Mouse (Mus musculus): ENCODE measurements around the gene Kif5a. TPM values are rescaled to one million over a fixed set of nuclear protein-coding genes. Genes with fewer than 3 reads are reported as not detected.
A peak's percentile ranks its signal among the peaks of the same experiment; 100 is the strongest.

Gene Kif5a
- polyA plus RNA-seq, 1 experiment, result 0.14 TPM

GRCm38 (mm10) chr10:127266112-127267091 is 3.3 kb upstream of the Kif5a start, which contains the start of gene Dctn2:
Dctn2 (plus strand) TSS chr10:127266368.
- H3K79me2 ChIP-seq (ENCODE audit: control insufficient read depth, insufficient read depth), result peaks cover 35% of the 10 kb centered on the region
- peak within 1 kb of the TSS; percentile 60 for H3K4me3 ChIP-seq
- H3ac ChIP-seq (ENCODE audit: control insufficient read depth, insufficient read length), result peak within 1 kb of the TSS; percentile 61
- H3K36me3 ChIP-seq (ENCODE audit: control insufficient read depth, insufficient read depth), result no peaks in the 10 kb centered on the region
- H3K27me3 ChIP-seq (ENCODE audit: control insufficient read depth, insufficient read depth, insufficient read length), result peaks cover 17% of the 10 kb centered on the region
- peak within 1 kb of the TSS; percentile 85 for H3K4me2 ChIP-seq (ENCODE audit: low read depth)
- TF ChIP-seq SRF (IDR thresholded peaks at IDR 0.05; ENCODE audit: control insufficient read depth, insufficient read length, low read depth) (peak; percentile 66), TCF12 (IDR thresholded peaks at IDR 0.05; ENCODE audit: insufficient read depth, poor library complexity, severe bottlenecking) (no peak), E2F4 (IDR thresholded peaks at IDR 0.05; ENCODE audit: insufficient read depth) (no peak), POLR2A (IDR thresholded peaks at IDR 0.05; ENCODE audit: insufficient read length, low read depth) (peak; percentile 81), POLR2AphosphoS2 (IDR thresholded peaks at IDR 0.05; ENCODE audit: insufficient read length, low read depth) (peak; percentile 84), USF1 (IDR thresholded peaks at IDR 0.05; ENCODE audit: low read depth) (no peak), MAX (IDR thresholded peaks at IDR 0.05; ENCODE audit: low read depth) (no peak), MYOD1 (IDR thresholded peaks at IDR 0.05; ENCODE audit: control insufficient read depth in 1 of 3, insufficient read length in 2 of 3, low read depth in 2 of 3) (no peak), MYOG (IDR thresholded peaks at IDR 0.05; ENCODE audit: control insufficient read depth in 1 of 3, insufficient read depth in 1 of 3, insufficient read length in 2 of 3, low read depth in 2 of 3) (no peak), TCF3 (IDR thresholded peaks at IDR 0.05; ENCODE audit: insufficient read length, low read depth) (no peak)

- H3K27me3 ChIP-seq (ENCODE audit: control insufficient read depth, insufficient read depth, insufficient read length), result peaks cover 17% of the 10 kb centered on the region
- TF ChIP-seq TCF3 (IDR thresholded peaks at IDR 0.05; ENCODE audit: insufficient read length, low read depth) (no peak), MYOD1 (IDR thresholded peaks at IDR 0.05; ENCODE audit: control insufficient read depth in 1 of 3, insufficient read length in 2 of 3, low read depth in 2 of 3) (no peak), USF1 (IDR thresholded peaks at IDR 0.05; ENCODE audit: low read depth) (peak; percentile 65), POLR2A (IDR thresholded peaks at IDR 0.05; ENCODE audit: insufficient read length, low read depth) (no peak), TCF12 (IDR thresholded peaks at IDR 0.05; ENCODE audit: insufficient read depth, poor library complexity, severe bottlenecking) (no peak), POLR2AphosphoS2 (IDR thresholded peaks at IDR 0.05; ENCODE audit: insufficient read length, low read depth) (no peak), E2F4 (IDR thresholded peaks at IDR 0.05; ENCODE audit: insufficient read depth) (no peak)
- H3K4me3 ChIP-seq, result peak overlapping the region; percentile 60
- no peaks in the 10 kb centered on the region for H3K36me3 ChIP-seq (ENCODE audit: control insufficient read depth, insufficient read depth)
- H3ac ChIP-seq (ENCODE audit: control insufficient read depth, insufficient read length), result peak overlapping the region; percentile 61
- peaks cover 35% of the 10 kb centered on the region for H3K79me2 ChIP-seq (ENCODE audit: control insufficient read depth, insufficient read depth)
- H3K4me2 ChIP-seq (ENCODE audit: low read depth), result peak overlapping the region; percentile 78
Observed at GRCm38 (mm10) chr10:127265727-127266111, 2.6 kb upstream of the Kif5a start.

GRCm38 (mm10) chr10:127264971-127265370 is 1.8 kb upstream of the Kif5a start:
- H3K36me3 ChIP-seq (ENCODE audit: control insufficient read depth, insufficient read depth), result no peaks in the 10 kb centered on the region
- H3ac ChIP-seq (ENCODE audit: control insufficient read depth, insufficient read length), result no peak overlapping the region
- H3K4me3 ChIP-seq, result no peak overlapping the region
- no peak overlapping the region for H3K4me2 ChIP-seq (ENCODE audit: low read depth)
- H3K27me3 ChIP-seq (ENCODE audit: control insufficient read depth, insufficient read depth, insufficient read length), result peaks cover 21% of the 10 kb centered on the region
- peaks cover 35% of the 10 kb centered on the region for H3K79me2 ChIP-seq (ENCODE audit: control insufficient read depth, insufficient read depth)
- TF ChIP-seq MAX (IDR thresholded peaks at IDR 0.05; ENCODE audit: low read depth), result no peak
- no peak for TF ChIP-seq POLR2AphosphoS2 (IDR thresholded peaks at IDR 0.05; ENCODE audit: insufficient read length, low read depth)
- TF ChIP-seq E2F4 (IDR thresholded peaks at IDR 0.05; ENCODE audit: insufficient read depth), result no peak
- TF ChIP-seq TCF3 (IDR thresholded peaks at IDR 0.05; ENCODE audit: insufficient read length, low read depth), result no peak
- no peak for TF ChIP-seq CEBPB (IDR thresholded peaks at IDR 0.05; ENCODE audit: insufficient read depth, poor library complexity, severe bottlenecking)
- TF ChIP-seq TCF12 (IDR thresholded peaks at IDR 0.05; ENCODE audit: insufficient read depth, poor library complexity, severe bottlenecking), result no peak

GRCm38 (mm10) chr10:127264336-127264735 is 1.2 kb upstream of the Kif5a start:
- peaks cover 24% of the 10 kb centered on the region for H3K27me3 ChIP-seq (ENCODE audit: control insufficient read depth, insufficient read depth, insufficient read length)
- 0 out of 2 replicates have a peak, but pooled peaks have one; percentile 13 for TF ChIP-seq CEBPB (IDR thresholded peaks at IDR 0.05; ENCODE audit: insufficient read depth, poor library complexity, severe bottlenecking)
- no peak for TF ChIP-seq SRF (IDR thresholded peaks at IDR 0.05; ENCODE audit: control insufficient read depth, insufficient read length, low read depth)
- peaks cover 31% of the 10 kb centered on the region for H3K79me2 ChIP-seq (ENCODE audit: control insufficient read depth, insufficient read depth)
- H3K4me3 ChIP-seq, result no peak overlapping the region
- H3ac ChIP-seq (ENCODE audit: control insufficient read depth, insufficient read length), result no peak overlapping the region
- H3K4me2 ChIP-seq (ENCODE audit: low read depth), result no peak overlapping the region
- H3K36me3 ChIP-seq (ENCODE audit: control insufficient read depth, insufficient read depth), result no peaks in the 10 kb centered on the region

GRCm38 (mm10) chr10:127263631-127264030 is 483 bp upstream of the Kif5a start:
- no peak overlapping the region for H3ac ChIP-seq (ENCODE audit: control insufficient read depth, insufficient read length)
- H3K4me3 ChIP-seq, result no peak overlapping the region
- peaks cover 24% of the 10 kb centered on the region for H3K79me2 ChIP-seq (ENCODE audit: control insufficient read depth, insufficient read depth)
- H3K36me3 ChIP-seq (ENCODE audit: control insufficient read depth, insufficient read depth), result no peaks in the 10 kb centered on the region
- H3K4me2 ChIP-seq (ENCODE audit: low read depth), result no peak overlapping the region
- TF ChIP-seq TCF12 (IDR thresholded peaks at IDR 0.05; ENCODE audit: insufficient read depth, poor library complexity, severe bottlenecking), result no peak
- TF ChIP-seq REST (IDR thresholded peaks at IDR 0.05; ENCODE audit: insufficient read depth, insufficient read length), result no peak
- no peak for TF ChIP-seq SRF (IDR thresholded peaks at IDR 0.05; ENCODE audit: control insufficient read depth, insufficient read length, low read depth)
- TF ChIP-seq POLR2AphosphoS2 (IDR thresholded peaks at IDR 0.05; ENCODE audit: insufficient read length, low read depth), result no peak
- no peak for TF ChIP-seq CEBPB (IDR thresholded peaks at IDR 0.05; ENCODE audit: insufficient read depth, poor library complexity, severe bottlenecking)
- TF ChIP-seq E2F4 (IDR thresholded peaks at IDR 0.05; ENCODE audit: insufficient read depth), result no peak
- TF ChIP-seq MYOD1 (IDR thresholded peaks at IDR 0.05; ENCODE audit: control insufficient read depth in 1 of 3, insufficient read length in 2 of 3, low read depth in 2 of 3), result no peak
- no peak for TF ChIP-seq MAX (IDR thresholded peaks at IDR 0.05; ENCODE audit: low read depth)
- no peak for TF ChIP-seq USF1 (IDR thresholded peaks at IDR 0.05; ENCODE audit: low read depth)
- no peak for TF ChIP-seq MYOG (IDR thresholded peaks at IDR 0.05; ENCODE audit: control insufficient read depth in 1 of 3, insufficient read depth in 1 of 3, insufficient read length in 2 of 3, low read depth in 2 of 3)
- H3K27me3 ChIP-seq (ENCODE audit: control insufficient read depth, insufficient read depth, insufficient read length), result peaks cover 27% of the 10 kb centered on the region
